Mouse (Mus musculus): ENCODE measurements at regions not wholly inside any gene's neighbourhood (a gene's known extent, or its start where the extent isn't known, plus 50 kb on each side); places are given as distances from the start of the nearest gene placed in this dataset.
A peak's percentile ranks its signal among the peaks of the same experiment; 100 is the strongest.

- no peak for DNase-seq (ENCODE audit: extremely low spot score in 1 of 2, low spot score in 2 of 2)
- intact Hi-C loops (cut with DNase I), result no loop called here
Observed at GRCm38 (mm10) chr6:117323301-117323700, 155.0 kb downstream of the Cxcl12 start.

- intact Hi-C loops (cut with DNase I), result no loop called here
- no peak for DNase-seq (ENCODE audit: extremely low spot score in 1 of 2, low spot score in 2 of 2)
Observed at GRCm38 (mm10) chr6:117323850-117324249, 155.5 kb downstream of the Cxcl12 start.

DNA sequence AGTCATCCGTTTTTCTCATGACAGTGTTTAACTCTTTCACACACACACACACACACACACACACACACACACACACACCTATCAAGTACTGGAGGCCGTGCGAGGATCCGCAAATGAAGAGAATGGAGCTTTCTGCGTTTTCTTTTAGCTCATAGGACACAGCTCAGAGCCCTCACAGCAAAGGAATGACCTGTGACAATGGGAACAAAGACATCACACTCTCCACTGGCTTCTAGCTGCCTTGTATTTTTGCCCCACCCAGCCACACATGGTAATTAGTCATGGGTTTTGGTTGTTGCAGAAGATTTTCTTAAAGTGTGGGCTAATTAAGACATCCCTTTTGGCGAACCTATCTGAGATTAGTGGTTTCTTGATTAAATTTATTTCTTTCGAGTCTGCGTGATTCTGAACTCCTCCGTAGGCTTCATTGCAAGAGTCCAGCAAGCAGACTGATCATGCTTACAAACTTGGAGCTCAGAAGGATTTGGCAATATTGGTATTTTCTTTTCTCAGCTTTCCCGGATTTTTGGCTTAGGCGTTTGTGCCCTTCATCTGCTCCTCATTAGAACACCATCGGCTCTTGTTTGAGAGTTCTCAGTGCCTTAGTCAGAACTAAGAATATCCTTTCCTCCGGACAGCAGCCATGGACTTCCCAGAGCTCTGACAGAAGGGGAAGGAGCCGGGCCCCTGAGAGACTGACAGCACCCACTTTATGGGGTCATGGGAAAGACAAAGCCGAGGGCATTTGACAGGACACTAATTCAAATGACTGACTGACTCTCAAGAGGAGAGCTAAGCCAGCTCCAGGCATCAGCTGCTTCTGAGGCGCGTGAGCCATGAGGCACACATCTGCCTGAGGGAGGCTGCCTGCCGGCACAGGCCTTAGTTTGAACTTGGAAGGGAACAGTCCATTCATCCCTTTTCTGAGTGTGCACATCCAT is 158.8 kb downstream of the Cxcl12 start:
- no peak for DNase-seq (ENCODE audit: extremely low spot score in 1 of 2, low spot score in 2 of 2)
- intact Hi-C loops (cut with DNase I), result no loop called here

DNA sequence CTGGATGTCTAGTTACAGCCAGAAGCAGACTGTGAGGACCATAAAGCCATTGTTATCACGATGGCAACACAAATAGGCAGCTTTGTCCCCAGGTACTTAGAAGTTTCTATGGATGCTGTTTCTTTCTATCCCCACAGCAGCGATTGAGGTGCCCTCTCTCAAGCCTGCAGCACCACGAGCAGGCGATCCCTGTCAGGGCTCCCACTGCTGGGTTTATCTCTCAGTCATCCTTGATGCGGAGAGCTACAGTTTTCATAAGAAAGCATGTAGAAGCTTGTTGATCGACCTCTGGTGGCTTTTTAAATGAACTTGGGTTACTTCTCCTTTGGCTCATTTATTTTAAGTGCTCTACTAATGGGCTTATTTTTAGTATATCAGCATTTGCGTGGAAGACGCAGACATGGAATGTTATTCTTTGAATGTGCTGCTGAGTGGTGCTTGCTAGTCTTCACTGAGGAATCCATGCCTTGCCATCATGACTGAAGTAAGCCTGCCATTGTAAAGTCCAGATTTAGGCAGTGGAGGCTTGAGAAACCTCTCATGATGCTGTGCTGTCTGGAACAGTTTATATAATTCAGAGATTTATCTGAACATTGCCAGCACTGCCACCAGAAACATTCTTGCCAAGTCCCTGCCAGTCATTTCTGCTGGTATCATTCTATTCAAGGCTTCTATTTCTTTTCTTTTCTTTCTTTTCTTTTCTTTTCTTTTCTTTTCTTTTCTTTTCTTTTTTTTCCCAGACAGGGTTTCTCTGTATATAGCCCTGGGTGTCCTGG is 161.0 kb downstream of the Cxcl12 start:
- DNase-seq (ENCODE audit: extremely low spot score in 1 of 2, low spot score in 2 of 2), result no peak
- intact Hi-C loops (cut with DNase I), result no loop called here

- intact Hi-C loops (cut with DNase I), result no loop called here
- no peak for DNase-seq (ENCODE audit: extremely low spot score in 1 of 2, low spot score in 2 of 2)
Observed at GRCm38 (mm10) chr6:117330198-117330597, 161.9 kb downstream of the Cxcl12 start.

DNA sequence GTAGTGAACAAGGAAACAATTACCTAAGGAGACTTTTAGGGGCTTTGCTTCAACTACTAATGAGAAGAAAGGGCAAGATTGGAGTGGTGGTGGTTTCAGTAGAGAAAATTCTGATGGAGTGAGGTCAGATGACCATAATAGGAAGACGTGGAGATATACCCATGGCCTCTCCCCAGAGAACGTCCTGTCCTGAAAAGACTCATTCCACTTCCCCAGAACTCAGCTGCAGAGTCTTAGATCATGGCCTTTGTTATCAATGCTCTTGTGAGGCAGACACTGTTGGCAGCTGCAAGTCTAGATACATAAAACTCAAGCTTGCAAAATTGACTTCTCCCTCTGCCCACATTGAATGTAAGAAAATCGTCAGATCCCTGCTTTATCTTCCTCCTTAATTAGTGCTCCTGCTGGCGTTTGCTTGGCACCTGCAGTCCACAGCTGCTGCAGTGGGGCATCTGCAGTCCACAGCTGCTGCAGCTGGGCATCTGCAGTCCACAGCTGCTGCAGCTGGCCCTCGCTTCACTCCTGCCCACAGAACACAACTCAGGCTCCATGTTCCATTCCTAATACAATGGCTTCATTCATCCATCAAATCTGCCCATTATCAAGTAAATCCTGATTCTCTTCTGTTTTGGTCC is 162.5 kb downstream of the Cxcl12 start:
- DNase-seq (ENCODE audit: extremely low spot score in 1 of 2, low spot score in 2 of 2), result no peak
- intact Hi-C loops (cut with DNase I), result no loop called here

DNA sequence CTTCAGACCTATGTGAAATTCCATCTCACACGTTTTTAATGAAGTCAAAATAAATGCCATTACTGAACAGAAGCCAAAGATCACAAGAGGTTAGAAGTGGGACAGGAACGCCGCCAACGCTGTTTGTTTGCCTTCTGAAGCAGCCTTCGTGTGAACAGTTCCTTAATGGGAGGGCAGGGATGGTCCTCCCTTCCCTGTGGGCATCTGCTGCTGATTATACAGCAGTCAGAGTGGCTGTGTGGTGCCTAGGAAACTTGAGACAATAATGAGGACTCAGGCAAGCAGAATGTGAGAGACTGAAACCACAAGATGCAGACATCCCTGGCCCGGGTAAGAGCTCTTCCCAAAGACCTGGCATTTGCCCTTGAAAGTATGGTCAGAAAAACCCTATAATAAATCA is 164.3 kb downstream of the Cxcl12 start:
- intact Hi-C loops (cut with DNase I), result no loop called here
- DNase-seq (ENCODE audit: extremely low spot score in 1 of 2, low spot score in 2 of 2), result no peak

DNA sequence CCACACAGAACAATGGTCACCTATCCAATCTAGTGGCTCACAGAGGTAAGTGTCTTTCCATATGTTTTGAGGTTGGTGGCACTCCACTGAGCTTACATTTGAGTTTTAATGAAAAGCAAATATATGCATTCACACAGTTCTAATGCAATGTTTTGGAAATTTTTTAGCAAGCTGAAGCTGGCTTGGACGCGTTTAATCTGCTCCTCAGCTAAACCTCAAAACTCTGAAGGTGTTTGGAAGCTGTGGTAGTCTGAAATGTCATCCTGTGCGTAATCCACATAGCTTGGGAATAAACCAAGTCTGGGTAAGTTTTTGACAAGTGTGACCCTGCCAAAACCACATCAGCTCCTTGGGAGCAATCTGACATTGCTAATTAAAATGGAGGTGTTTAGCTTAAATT is 173.8 kb downstream of the Cxcl12 start:
- intact Hi-C loops (cut with DNase I), result no loop called here
- DNase-seq (ENCODE audit: extremely low spot score in 1 of 2, low spot score in 2 of 2), result no peak

- intact Hi-C loops (cut with DNase I), result no loop called here
- DNase-seq (ENCODE audit: extremely low spot score in 1 of 2, low spot score in 2 of 2), result no peak
Observed at GRCm38 (mm10) chr6:117347356-117347755, 179.0 kb downstream of the Cxcl12 start.

DNA sequence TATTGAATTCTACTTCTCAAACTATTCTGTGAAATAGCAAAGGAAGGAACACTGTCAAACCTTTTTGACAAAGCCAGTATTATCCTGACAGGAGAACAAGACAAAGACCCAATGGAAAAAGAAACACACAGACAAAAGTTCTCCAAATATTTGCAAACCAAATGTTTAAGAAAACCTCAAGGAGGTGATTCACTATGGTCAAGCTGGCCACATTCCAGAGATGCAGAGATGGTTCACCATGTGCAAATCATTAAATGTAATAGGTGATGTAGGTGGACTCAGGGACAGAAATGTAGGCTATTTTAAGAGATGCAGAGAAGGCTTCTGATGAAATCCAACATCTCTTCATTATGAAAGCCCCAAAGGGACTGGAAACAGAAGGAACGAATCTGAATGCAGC is 183.5 kb downstream of the Cxcl12 start:
- no peak for DNase-seq (ENCODE audit: extremely low spot score in 1 of 2, low spot score in 2 of 2)
- intact Hi-C loops (cut with DNase I), result no loop called here

DNA sequence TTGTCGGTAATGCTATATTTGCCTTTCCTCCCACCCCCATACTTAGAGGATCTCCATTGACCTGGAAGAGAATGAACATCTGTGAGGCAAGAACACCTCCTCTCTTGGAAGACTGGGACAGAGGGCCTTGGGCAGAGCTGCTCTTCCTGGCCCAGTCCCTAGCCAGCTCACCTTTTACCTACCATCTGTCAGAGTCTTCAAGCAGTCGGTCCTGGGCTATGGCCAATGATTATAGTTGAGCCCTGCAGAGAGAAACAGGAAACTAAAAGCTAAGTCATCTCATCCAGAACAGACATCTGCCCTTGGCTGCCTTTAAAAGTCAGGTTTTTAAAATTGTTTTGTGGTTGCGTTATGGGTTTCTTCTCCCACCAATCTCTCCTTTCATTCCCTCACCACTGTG is 184.8 kb downstream of the Cxcl12 start:
- intact Hi-C loops (cut with DNase I), result no loop called here
- DNase-seq (ENCODE audit: extremely low spot score in 1 of 2, low spot score in 2 of 2), result no peak

- intact Hi-C loops (cut with DNase I), result no loop called here
- peak in 1 of 2 experiments; percentile 20 for DNase-seq (ENCODE audit: extremely low spot score in 1 of 2, low spot score in 2 of 2)
Observed at GRCm38 (mm10) chr6:117356101-117356500, 187.8 kb downstream of the Cxcl12 start.

GRCm38 (mm10) chr6:117359401-117359800 is 191.1 kb downstream of the Cxcl12 start:
- intact Hi-C loops (cut with DNase I), result no loop called here
- no peak for DNase-seq (ENCODE audit: extremely low spot score in 1 of 2, low spot score in 2 of 2)

DNA sequence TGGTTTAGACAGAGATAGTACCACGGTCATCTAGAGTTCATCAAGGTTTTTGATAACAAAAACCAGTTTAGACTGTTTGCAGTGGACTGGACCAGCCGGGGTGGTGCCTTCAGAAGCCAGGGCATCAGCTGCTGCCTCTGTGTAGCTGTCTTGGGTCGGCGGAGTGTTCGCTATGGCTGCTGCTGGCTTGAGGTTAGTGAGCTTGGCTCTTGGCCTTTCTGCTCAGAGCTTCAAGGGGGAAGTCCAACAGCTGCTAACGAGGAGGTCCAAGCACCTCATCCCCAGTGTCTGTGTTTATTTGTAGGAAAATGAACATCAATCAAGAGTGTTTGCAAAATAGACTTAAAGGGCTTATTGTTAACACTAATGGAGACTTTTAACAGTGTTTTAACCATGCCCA is 198.2 kb downstream of the Cxcl12 start:
- intact Hi-C loops (cut with DNase I), result no loop called here
- no peak for DNase-seq (ENCODE audit: extremely low spot score in 1 of 2, low spot score in 2 of 2)

DNA sequence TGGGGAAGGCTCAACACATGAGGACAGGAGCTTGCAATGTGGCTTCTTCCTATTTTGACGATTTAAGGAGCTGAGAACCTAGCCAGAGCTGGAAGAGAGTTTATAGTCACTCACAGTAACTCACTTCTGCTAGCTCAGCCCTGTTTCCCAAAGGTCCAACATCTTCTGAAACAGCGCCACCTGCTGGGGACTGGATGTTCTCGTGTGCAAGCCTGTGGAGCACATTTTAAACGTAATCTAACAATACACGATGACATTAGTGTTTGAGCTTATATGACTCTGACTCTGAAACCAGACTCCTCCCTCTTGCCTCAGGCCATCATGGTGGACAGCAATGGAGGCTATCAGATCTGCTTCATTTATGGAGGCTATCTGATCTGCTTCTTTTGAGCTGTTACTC is 207.7 kb downstream of the Cxcl12 start:
- no peak for DNase-seq (ENCODE audit: extremely low spot score in 1 of 2, low spot score in 2 of 2)
- intact Hi-C loops (cut with DNase I), result no loop called here

- intact Hi-C loops (cut with DNase I), result no loop called here
- DNase-seq (ENCODE audit: extremely low spot score in 1 of 2, low spot score in 2 of 2), result no peak
Observed at GRCm38 (mm10) chr6:117379904-117380303, 211.6 kb downstream of the Cxcl12 start.

DNA sequence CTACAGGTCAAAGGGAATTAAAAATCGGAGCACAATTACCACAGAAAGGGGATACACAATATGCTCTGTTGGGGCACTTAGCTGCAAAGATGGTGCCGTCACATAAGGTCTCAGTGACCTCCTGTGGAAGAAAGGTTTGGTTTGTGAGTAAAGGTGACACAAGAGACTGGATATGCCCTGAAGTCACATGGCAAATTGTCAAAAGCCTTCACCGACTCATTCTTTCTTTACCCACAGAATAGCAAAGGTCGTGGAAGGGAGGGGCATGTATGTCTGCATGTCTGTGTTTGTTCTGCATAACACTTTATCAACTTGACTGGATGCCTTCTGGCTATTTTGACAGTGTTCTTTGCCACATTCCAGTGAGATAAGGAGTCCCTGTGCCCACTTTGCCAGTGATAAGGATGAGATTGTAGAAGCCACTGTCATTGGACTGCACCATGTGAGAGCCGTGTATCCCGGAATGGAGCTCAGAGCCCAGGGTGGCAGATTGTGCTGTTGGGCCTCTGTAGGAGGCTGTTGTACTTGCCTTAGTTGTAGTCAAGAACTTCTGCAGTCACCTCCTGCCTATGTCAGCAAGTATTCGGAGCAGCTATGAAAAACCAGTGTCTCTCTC is 222.0 kb downstream of the Cxcl12 start:
- DNase-seq (ENCODE audit: extremely low spot score in 1 of 2, low spot score in 2 of 2), result no peak
- intact Hi-C loops (cut with DNase I), result no loop called here

GRCm38 (mm10) chr6:117393480-117393879 is 225.1 kb downstream of the Cxcl12 start:
- no peak for DNase-seq (ENCODE audit: extremely low spot score in 1 of 2, low spot score in 2 of 2)
- intact Hi-C loops (cut with DNase I), result no loop called here

DNA sequence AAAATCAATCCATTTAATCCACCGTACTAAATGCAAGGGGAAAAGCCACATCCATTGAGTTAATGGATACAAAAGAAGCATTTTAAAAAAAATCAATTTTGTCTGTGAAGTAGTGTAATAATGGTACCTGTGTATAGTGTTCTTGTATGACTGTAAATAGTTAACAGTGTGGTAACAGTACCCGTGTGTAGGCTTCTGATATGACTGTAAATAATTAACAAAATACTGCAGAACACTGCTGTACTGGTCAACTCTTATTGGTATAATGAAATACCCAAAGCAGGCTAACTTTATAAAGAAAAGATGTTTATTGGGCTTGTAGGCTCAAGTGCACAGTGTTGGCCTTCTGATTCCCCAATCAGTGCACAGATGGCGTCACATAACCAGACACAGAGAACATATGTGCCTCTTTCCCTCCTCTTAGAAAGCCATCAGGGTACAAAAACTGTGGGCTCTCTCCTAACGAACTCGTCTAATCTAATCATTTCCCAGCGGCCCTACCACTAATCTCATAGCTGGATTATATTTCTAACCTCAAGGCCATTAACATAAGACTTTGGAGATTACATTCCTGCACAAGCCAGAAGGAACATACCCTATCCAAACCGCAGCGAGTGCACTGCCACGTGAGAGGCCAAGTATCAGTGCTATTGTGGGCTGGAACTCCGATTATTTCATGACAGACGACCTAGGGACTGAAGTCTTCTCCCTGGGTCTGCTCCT is 237.4 kb downstream of the Cxcl12 start:
- intact Hi-C loops (cut with DNase I), result no loop called here
- no peak for DNase-seq (ENCODE audit: extremely low spot score in 1 of 2, low spot score in 2 of 2)
